Mouse (Mus musculus) stomach, embryonic 16.5 days (tissue): ENCODE measurements around the gene Olfr1317. TPM values are rescaled to one million over a fixed set of nuclear protein-coding genes. Genes with fewer than 3 reads are reported as not detected.

Experiments
- ATAC-seq: fragments of 200-750 bp; cut with Nextera tagmentation; 2 replicates; pipeline ENCODE4 v1.8.0; 2017; ENCODE audit warnings: moderate number of reproducible peaks, moderate TSS enrichment; ENCODE audit not compliant: insufficient read depth, low FRiP score
- H3K27ac ChIP-seq: fragments of 300-500 bp; sonication (generic); 2 replicates; pipeline ENCODE4 v1.5.1; 2014; ENCODE audit warnings: low read length
- H3K27me3 ChIP-seq: fragments of 300-500 bp; sonication (generic); 2 replicates; pipeline ENCODE4 v1.6.1; 2014; ENCODE audit warnings: low read length, control low read depth, mixed read lengths; ENCODE audit not compliant: control insufficient read depth, insufficient read depth
- H3K36me3 ChIP-seq: fragments of 300-500 bp; sonication (generic); 2 replicates; pipeline ENCODE4 v1.6.1; 2014; ENCODE audit warnings: low read length; ENCODE audit not compliant: control insufficient read depth, insufficient read depth
- H3K4me1 ChIP-seq: fragments of 300-500 bp; sonication (generic); 2 replicates; pipeline ENCODE4 v1.6.1; 2014; ENCODE audit warnings: low read length, control low read depth, mixed read lengths; ENCODE audit not compliant: control insufficient read depth, insufficient read depth
- H3K4me2 ChIP-seq: fragments of 300-500 bp; sonication (generic); 2 replicates; pipeline ENCODE4 v1.6.1; 2014; ENCODE audit warnings: low read depth, low read length, mixed read lengths
- H3K4me3 ChIP-seq: fragments of 300-500 bp; sonication (generic); replicated peaks from 2 replicates; pipeline ENCODE4 v1.5.1; 2014; ENCODE audit warnings: mild to moderate bottlenecking, low read length
- H3K9ac ChIP-seq: fragments of 300-500 bp; sonication (generic); 2 replicates; pipeline ENCODE4 v1.6.1; 2014; ENCODE audit warnings: low read length
- H3K9me3 ChIP-seq: fragments of 300-500 bp; sonication (generic); replicated peaks from 2 replicates; pipeline ENCODE4 v1.6.1; 2016; ENCODE audit warnings: low read length, control low read depth; ENCODE audit not compliant: control insufficient read depth
- WGBS: fragments of 180-500 bp; shearing (Covaris S2); extraction: QIAGEN DNeasy Blood & Tissue Kit; methylation state at CpG from one replicate; pipeline ENCODE4 v1.1.7; 2014; 5-methylcytosine and 5-hydroxymethylcytosine counted together
- polyA plus RNA-seq: library from polyadenylated mRNA; unstranded; fragments of >200 nt; fragmentation: Nextera tagmentation; extraction: Ambion mirVana; gene quantifications from 2 replicates; pipeline ENCODE4 v1.2.1, GENCODE M21; 2015

Gene Olfr1317
- polyA plus RNA-seq = not detected in 2 replicates

GRCm38 (mm10) chr2:112140029-112140428 lies at the start of gene Olfr1317:
Gene Olfr1317, plus strand, starts transcription at chr2:112140329.
- 64% methylated on average over 2 of the region's 2 CpGs for WGBS
- H3K4me2 ChIP-seq = no peak within 1 kb of the TSS
- H3K27ac ChIP-seq = no peak within 1 kb of the TSS
- no peak within 1 kb of the TSS for H3K9ac ChIP-seq
- H3K27me3 ChIP-seq = no peaks in the 10 kb centered on the region
- ATAC-seq = no peak
- no peaks in the 10 kb centered on the region for H3K4me1 ChIP-seq
- no peak within 1 kb of the TSS for H3K4me3 ChIP-seq
- H3K9me3 ChIP-seq = no peaks in the 10 kb centered on the region
- no peaks in the 10 kb centered on the region for H3K36me3 ChIP-seq

- H3K4me1 ChIP-seq = no peaks in the 10 kb centered on the region
- H3K4me2 ChIP-seq = no peak within 1 kb of the TSS
- no peaks in the 10 kb centered on the region for H3K36me3 ChIP-seq
- no peak within 1 kb of the TSS for H3K9ac ChIP-seq
- H3K9me3 ChIP-seq = no peaks in the 10 kb centered on the region
- H3K27me3 ChIP-seq = no peaks in the 10 kb centered on the region
- ATAC-seq = no peak
- H3K27ac ChIP-seq = no peak within 1 kb of the TSS
- no peak within 1 kb of the TSS for H3K4me3 ChIP-seq
Observed at GRCm38 (mm10) chr2:112096681-112097080, 43.4 kb upstream of the Olfr1317 start, which contains the start of gene Olfr1314. Gene Olfr1314, minus strand, starts transcription at chr2:112096781.

DNA sequence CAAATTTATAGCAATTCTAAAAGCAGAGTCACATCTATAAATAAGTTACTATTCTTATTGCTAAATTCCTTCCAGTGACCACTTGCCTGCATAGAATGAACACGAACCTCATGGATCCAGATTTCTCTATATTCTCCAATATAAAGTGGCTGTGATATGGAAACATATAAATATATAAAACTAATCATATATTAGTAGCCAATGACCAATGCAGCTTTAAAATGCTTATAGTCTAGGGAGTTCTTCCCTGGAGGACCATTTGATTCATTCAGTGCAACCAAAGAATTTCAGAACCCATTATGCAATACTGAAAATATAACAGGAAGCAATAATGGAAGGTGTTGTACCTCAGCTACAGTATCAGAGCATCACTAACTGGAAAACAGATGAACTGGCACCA lies 24.8 kb upstream of the Olfr1317 start, which contains the start of gene Olfr1315-ps1:
Gene Olfr1315-ps1, minus strand, starts transcription at position 101 of the 400 bp plus-strand sequence.
- no peaks in the 10 kb centered on the region for H3K4me1 ChIP-seq
- H3K4me3 ChIP-seq = no peak within 1 kb of the TSS
- no peaks in the 10 kb centered on the region for H3K27me3 ChIP-seq
- H3K36me3 ChIP-seq = no peaks in the 10 kb centered on the region
- H3K27ac ChIP-seq = no peak within 1 kb of the TSS
- ATAC-seq = no peak
- no peak within 1 kb of the TSS for H3K4me2 ChIP-seq
- H3K9ac ChIP-seq = no peak within 1 kb of the TSS
- WGBS = 74% methylated on average over 1 of the region's 1 CpGs
- no peaks in the 10 kb centered on the region for H3K9me3 ChIP-seq

DNA sequence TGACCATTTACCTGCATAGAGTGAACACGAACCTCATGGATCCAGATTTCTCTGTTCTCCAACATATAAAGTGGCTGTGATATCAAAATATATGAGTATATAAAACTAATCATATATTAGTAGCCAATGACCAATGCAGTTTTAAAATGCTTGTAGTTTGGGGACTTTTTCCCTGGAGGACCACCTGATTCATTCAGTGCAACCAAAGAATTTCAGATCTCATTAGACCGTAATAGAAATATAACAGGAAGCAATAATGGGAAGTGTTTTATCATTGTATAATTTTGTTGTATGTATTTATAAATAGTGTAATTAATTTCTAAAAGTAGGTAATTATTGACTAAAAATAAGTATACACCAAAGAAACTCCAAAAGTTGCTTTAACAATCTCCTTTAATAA lies 5.3 kb upstream of the Olfr1317 start, which contains the start of gene Olfr1316:
Gene Olfr1316, minus strand, starts transcription at position 101 of the 400 bp plus-strand sequence.
- ATAC-seq = no peak
- H3K36me3 ChIP-seq = no peaks in the 10 kb centered on the region
- H3K9ac ChIP-seq = no peak within 1 kb of the TSS
- H3K9me3 ChIP-seq = no peaks in the 10 kb centered on the region
- no peak within 1 kb of the TSS for H3K4me2 ChIP-seq
- H3K4me3 ChIP-seq = no peak within 1 kb of the TSS
- H3K27me3 ChIP-seq = no peaks in the 10 kb centered on the region
- H3K4me1 ChIP-seq = no peaks in the 10 kb centered on the region
- WGBS = 81% methylated on average over 2 of the region's 2 CpGs
- no peak within 1 kb of the TSS for H3K27ac ChIP-seq

- ATAC-seq = no peak
- Histone ChIP-seq H3K27me3 (no peaks in the 10 kb centered on the region), H3K4me1 (no peaks in the 10 kb centered on the region), H3K9ac (no peak within 1 kb of the TSS), H3K36me3 (no peaks in the 10 kb centered on the region), H3K4me3 (no peak within 1 kb of the TSS), H3K4me2 (no peak within 1 kb of the TSS), H3K9me3 (no peaks in the 10 kb centered on the region), H3K27ac (no peak within 1 kb of the TSS)
Observed at GRCm38 (mm10) chr2:112153898-112154297, 13.8 kb downstream of the Olfr1317 start, which contains the start of gene Olfr1318. Gene Olfr1318, plus strand, starts transcription at chr2:112154198.

Other genes with a start within 250 kb of the Olfr1317 start
- not detected in 2 replicates for gene Olfr1306, start 224.1 kb upstream of the Olfr1317 start, polyA plus RNA-seq
- not detected in 2 replicates for gene Olfr1307, start 190.9 kb upstream of the Olfr1317 start, polyA plus RNA-seq
- not detected in 2 replicates for gene Olfr1308, start 175.4 kb upstream of the Olfr1317 start, polyA plus RNA-seq
- gene Olfr1309, start 150.0 kb upstream of the Olfr1317 start, polyA plus RNA-seq = not detected in 2 replicates
- gene Olfr1310, start 127.6 kb upstream of the Olfr1317 start, polyA plus RNA-seq = not detected in 2 replicates
- gene Olfr1311, start 115.9 kb upstream of the Olfr1317 start, polyA plus RNA-seq = not detected in 2 replicates
- not detected in 2 replicates for gene Olfr1312, start 90.1 kb upstream of the Olfr1317 start, polyA plus RNA-seq
- not detected in 2 replicates for gene Olfr1313, start 62.5 kb upstream of the Olfr1317 start, polyA plus RNA-seq
- gene Olfr1314, start 43.5 kb upstream of the Olfr1317 start, polyA plus RNA-seq = not detected in 2 replicates
- not detected in 2 replicates for gene Olfr1315-ps1, start 24.9 kb upstream of the Olfr1317 start, polyA plus RNA-seq
- gene Olfr1316, start 5.4 kb upstream of the Olfr1317 start, polyA plus RNA-seq = not detected in 2 replicates
- not detected in 2 replicates for gene Olfr1318, start 13.9 kb downstream of the Olfr1317 start, polyA plus RNA-seq
- gene Lpcat4, start 99.1 kb downstream of the Olfr1317 start, polyA plus RNA-seq = 39.7 and 54.7 TPM in 2 replicates
- 0.05 and 0.11 TPM in 2 replicates for gene Nutm1, start 119.0 kb downstream of the Olfr1317 start, polyA plus RNA-seq
- 193 and 215 TPM in 2 replicates for gene Nop10, start 121.6 kb downstream of the Olfr1317 start, polyA plus RNA-seq
- 14.6 and 15.1 TPM in 2 replicates for gene Slc12a6, start 125.5 kb downstream of the Olfr1317 start, polyA plus RNA-seq
- gene Gm21985, start 126.0 kb downstream of the Olfr1317 start, polyA plus RNA-seq = not detected in 2 replicates
- gene Emc4, start 227.7 kb downstream of the Olfr1317 start, polyA plus RNA-seq = 107 and 115 TPM in 2 replicates
- gene Katnbl1, start 238.9 kb downstream of the Olfr1317 start, polyA plus RNA-seq = 39.8 and 46.9 TPM in 2 replicates